Mouse (Mus musculus): Measurements from ENCODE around the gene Hes7. TPM values are rescaled to one million over a fixed set of nuclear protein-coding genes. Genes with fewer than 3 reads are reported as not detected.
"Not testable (repeated sequence)": the region's sequence is repeated elsewhere in the genome, so short reads cannot be mapped to it uniquely, and the experiment has no call there.

Hes7 gene
- polyA plus RNA-seq, 1 experiment: not detected

DNA sequence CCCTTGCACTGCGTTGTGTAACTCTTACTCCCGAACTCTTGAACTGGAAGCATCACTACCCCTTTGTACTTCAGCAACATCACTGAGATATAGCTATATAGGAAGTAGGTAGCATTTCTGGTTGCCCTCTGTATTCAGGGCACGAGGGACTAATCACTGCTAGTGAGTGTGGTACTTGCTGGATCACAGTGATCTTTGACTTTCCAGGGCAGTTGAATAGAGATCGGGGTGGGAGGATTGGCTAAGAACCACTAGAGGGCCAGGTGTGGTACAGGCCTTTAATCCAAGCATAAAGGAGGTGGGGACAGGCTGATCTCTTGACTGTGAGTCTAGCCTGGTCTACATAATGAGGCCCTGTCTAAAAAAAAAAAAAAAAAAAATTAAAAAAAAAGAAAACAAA is 27.3 kb upstream of the Hes7 start:
- Histone ChIP-seq H3K4me3 (ENCODE audit: low read depth, low read length) (no peak overlapping the region), H3K4me1 (ENCODE audit: control insufficient read depth, insufficient read depth, low read length) (no peaks in the 10 kb centered on the region), H3K27me3 (ENCODE audit: control insufficient read depth, insufficient read depth, low read length, poor library complexity, severe bottlenecking) (no peaks in the 10 kb centered on the region), H3K9ac (ENCODE audit: low read depth, poor library complexity, severe bottlenecking) (no peak overlapping the region), H3K36me3 (ENCODE audit: control insufficient read depth, insufficient read depth, low read length, poor library complexity, severe bottlenecking) (peaks cover 13% of the 10 kb centered on the region), H3K27ac (ENCODE audit: insufficient read depth, low read length) (peak overlapping the region; percentile 52), H3K9me3 (replicated peaks; ENCODE audit: control insufficient read depth, insufficient read depth, low read length, poor library complexity, severe bottlenecking) (no peaks in the 10 kb centered on the region)
- TF ChIP-seq POLR2A (IDR thresholded peaks at IDR 0.05; ENCODE audit: insufficient read depth, low read length): no peak
- no peak for TF ChIP-seq CTCF (IDR thresholded peaks at IDR 0.05; ENCODE audit: low read depth, low read length)
- TF ChIP-seq EP300 (IDR thresholded peaks at IDR 0.05; ENCODE audit: insufficient read depth, low read depth, low read length): no peak

DNA sequence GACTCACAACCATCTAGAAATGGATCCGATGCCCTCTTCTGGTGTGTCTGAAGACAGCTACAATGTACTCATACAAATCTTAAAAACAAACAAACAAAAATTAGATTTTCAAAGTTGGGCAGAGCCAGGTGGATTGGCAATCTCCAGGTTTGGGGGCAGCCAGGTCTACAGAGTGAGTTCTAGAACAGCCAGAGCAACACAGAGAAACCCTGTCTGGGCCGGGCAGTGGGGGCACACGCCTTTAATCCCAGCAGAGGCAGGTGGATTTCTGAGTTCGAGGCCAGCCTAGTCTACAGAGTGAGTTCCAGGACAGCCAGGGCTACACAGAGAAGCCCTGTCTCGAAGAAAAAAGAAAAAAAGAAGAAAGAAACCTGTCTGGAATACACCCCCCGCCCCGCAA is 26.3 kb upstream of the Hes7 start:
- not testable (repeated sequence) for H3K27ac ChIP-seq (ENCODE audit: insufficient read depth, low read length); H3K4me3 ChIP-seq (ENCODE audit: low read depth, low read length); H3K27me3 ChIP-seq (ENCODE audit: control insufficient read depth, insufficient read depth, low read length, poor library complexity, severe bottlenecking); H3K4me1 ChIP-seq (ENCODE audit: control insufficient read depth, insufficient read depth, low read length); H3K9me3 ChIP-seq (replicated peaks; ENCODE audit: control insufficient read depth, insufficient read depth, low read length, poor library complexity, severe bottlenecking); H3K9ac ChIP-seq (ENCODE audit: low read depth, poor library complexity, severe bottlenecking)
- peaks cover 13% of the 10 kb centered on the region for H3K36me3 ChIP-seq (ENCODE audit: control insufficient read depth, insufficient read depth, low read length, poor library complexity, severe bottlenecking)

GRCm38 (mm10) chr11:69094697-69095429 is 25.3 kb upstream of the Hes7 start, which contains the start of gene Per1:
Per1 (plus strand) TSS chr11:69095217.
- Histone ChIP-seq H3K4me1 (ENCODE audit: control insufficient read depth, insufficient read depth, low read length) (no peaks in the 10 kb centered on the region), H3K9me3 (replicated peaks; ENCODE audit: control insufficient read depth, insufficient read depth, low read length, poor library complexity, severe bottlenecking) (no peaks in the 10 kb centered on the region), H3K4me3 (ENCODE audit: low read depth, low read length) (peak within 1 kb of the TSS; percentile 96), H3K27me3 (ENCODE audit: control insufficient read depth, insufficient read depth, low read length, poor library complexity, severe bottlenecking) (no peaks in the 10 kb centered on the region), H3K36me3 (ENCODE audit: control insufficient read depth, insufficient read depth, low read length, poor library complexity, severe bottlenecking) (peaks cover 12% of the 10 kb centered on the region), H3K9ac (ENCODE audit: low read depth, poor library complexity, severe bottlenecking) (peak within 1 kb of the TSS; percentile 57), H3K27ac (ENCODE audit: insufficient read depth, low read length) (no peak within 1 kb of the TSS; the same call in 1 of the 2 replicates)
- TF ChIP-seq POLR2A (IDR thresholded peaks at IDR 0.05; ENCODE audit: insufficient read depth, low read length): no peak
- TF ChIP-seq EP300 (IDR thresholded peaks at IDR 0.05; ENCODE audit: insufficient read depth, low read depth, low read length): peak; percentile 50; the same call in 1 of the 2 replicates
- no peak for TF ChIP-seq CTCF (IDR thresholded peaks at IDR 0.05; ENCODE audit: low read depth, low read length)

DNA sequence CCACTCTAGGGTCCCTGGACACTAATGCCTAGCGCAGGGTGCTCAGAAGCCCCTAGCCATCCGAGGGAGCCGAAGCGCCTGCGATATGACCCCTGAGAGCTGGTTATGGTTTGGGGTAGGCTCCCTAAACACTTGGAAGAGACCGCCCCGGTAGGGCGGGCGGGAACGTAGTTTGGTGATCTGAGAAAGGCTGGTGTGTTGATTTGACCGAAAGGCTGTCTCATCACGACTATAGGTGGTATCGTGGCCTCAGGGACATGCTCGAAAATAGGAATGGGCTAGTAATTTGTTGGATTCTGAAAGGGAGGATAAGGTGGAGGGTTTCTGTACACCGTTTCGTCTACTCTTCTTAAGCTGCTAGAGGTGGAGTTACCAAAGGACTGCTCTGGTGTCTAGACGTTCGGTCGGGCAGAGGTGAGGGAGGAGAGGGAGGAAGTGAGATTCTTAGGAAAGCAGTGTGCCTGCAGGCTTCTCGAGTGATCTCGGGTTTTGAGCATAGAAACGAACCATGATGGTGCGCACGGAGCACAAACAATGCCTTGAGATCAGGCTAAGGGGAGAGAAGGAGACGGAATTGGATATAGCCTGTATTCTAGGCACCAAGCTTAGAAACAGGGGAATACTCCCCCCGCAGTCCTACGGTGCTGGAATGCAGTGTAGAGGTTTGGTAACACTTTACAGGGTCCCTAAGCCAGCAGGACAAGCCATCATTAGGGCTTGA is 24.5 kb upstream of the Hes7 start:
- no peak for TF ChIP-seq POLR2A (IDR thresholded peaks at IDR 0.05; ENCODE audit: insufficient read depth, low read length)
- no peak for TF ChIP-seq CTCF (IDR thresholded peaks at IDR 0.05; ENCODE audit: low read depth, low read length)
- no peak for TF ChIP-seq EP300 (IDR thresholded peaks at IDR 0.05; ENCODE audit: insufficient read depth, low read depth, low read length)
- Histone ChIP-seq H3K27me3 (ENCODE audit: control insufficient read depth, insufficient read depth, low read length, poor library complexity, severe bottlenecking) (no peaks in the 10 kb centered on the region), H3K9me3 (replicated peaks; ENCODE audit: control insufficient read depth, insufficient read depth, low read length, poor library complexity, severe bottlenecking) (no peaks in the 10 kb centered on the region), H3K4me1 (ENCODE audit: control insufficient read depth, insufficient read depth, low read length) (no peaks in the 10 kb centered on the region), H3K9ac (ENCODE audit: low read depth, poor library complexity, severe bottlenecking) (peak overlapping the region; percentile 57), H3K36me3 (ENCODE audit: control insufficient read depth, insufficient read depth, low read length, poor library complexity, severe bottlenecking) (peaks cover 5% of the 10 kb centered on the region; the same call in 1 of the 2 replicates), H3K27ac (ENCODE audit: insufficient read depth, low read length) (no peak overlapping the region), H3K4me3 (ENCODE audit: low read depth, low read length) (peak overlapping the region; percentile 96)

DNA sequence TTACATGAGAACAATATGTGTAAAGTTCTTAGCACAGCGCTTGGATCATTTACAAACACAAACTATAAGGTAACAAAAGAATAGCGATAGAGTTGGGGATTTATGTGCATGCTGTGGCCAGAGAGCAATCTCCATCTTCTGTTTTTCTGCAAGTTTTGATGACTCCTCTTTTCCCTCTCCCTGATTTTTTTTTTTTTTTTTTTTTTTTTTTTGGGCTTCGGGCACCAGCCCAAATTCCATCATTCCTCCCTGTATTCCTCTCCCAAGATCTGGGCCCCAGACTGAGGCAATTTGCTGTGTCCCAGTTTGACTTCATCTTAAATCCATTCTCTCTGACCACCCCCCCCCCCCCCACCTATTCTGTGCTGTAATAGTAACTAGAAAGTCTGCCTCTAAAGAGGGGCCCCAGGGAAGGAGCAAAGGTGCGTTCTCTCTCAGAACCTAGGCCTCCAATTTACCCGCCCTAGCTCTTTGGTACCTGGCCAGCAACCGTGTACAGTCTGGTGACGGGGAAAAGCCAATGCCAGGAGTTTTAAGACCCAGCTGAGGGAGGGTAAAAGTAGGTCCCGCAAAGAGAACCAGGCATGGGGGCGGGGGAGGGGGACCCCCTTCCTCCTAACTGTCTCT is 23.7 kb upstream of the Hes7 start:
- Histone ChIP-seq H3K4me1 (ENCODE audit: control insufficient read depth, insufficient read depth, low read length) (no peaks in the 10 kb centered on the region), H3K9ac (ENCODE audit: low read depth, poor library complexity, severe bottlenecking) (peak overlapping the region; percentile 59)

More for the DNA sequence above, 23.7 kb upstream of the Hes7 start:
- Histone ChIP-seq H3K27ac (ENCODE audit: insufficient read depth, low read length) (no peak overlapping the region), H3K27me3 (ENCODE audit: control insufficient read depth, insufficient read depth, low read length, poor library complexity, severe bottlenecking) (no peaks in the 10 kb centered on the region), H3K4me3 (ENCODE audit: low read depth, low read length) (peak overlapping the region; percentile 54), H3K36me3 (ENCODE audit: control insufficient read depth, insufficient read depth, low read length, poor library complexity, severe bottlenecking) (peaks cover 7% of the 10 kb centered on the region; the same call in 1 of the 2 replicates), H3K9me3 (replicated peaks; ENCODE audit: control insufficient read depth, insufficient read depth, low read length, poor library complexity, severe bottlenecking) (no peaks in the 10 kb centered on the region)
- TF ChIP-seq POLR2A (IDR thresholded peaks at IDR 0.05; ENCODE audit: insufficient read depth, low read length) (no peak), EP300 (IDR thresholded peaks at IDR 0.05; ENCODE audit: insufficient read depth, low read depth, low read length) (no peak), CTCF (IDR thresholded peaks at IDR 0.05; ENCODE audit: low read depth, low read length) (no peak)

All from ES-Bruce4 (cell line).